Mouse (Mus musculus): ENCODE data around the gene Igsf23.

Igsf23 gene

DNA sequence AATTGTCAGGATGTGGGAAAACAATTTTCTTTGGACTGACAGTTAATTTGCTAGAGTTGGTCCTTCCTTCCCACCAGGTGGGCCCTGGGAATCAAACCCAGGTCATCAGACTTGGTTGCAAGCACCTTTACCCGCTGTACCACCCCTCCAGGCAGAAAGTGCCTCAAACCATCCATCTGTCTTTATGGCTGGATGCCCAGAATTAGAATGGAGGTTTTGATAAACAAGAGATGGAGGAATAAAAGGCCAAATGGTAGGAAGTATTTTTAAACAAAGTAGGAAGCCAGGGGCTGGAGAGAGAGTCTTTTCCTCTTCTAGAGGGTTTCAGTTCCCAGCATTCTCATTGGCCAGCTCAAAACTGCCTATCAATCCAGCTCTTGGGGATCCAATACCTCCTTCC, 25.2 kb downstream of the Igsf23 start:
- no peaks in the 10 kb centered on the region for H3K36me3 ChIP-seq (ENCODE audit: control insufficient read depth, insufficient read depth, low read length, poor library complexity, severe bottlenecking)
- no peaks in the 10 kb centered on the region for H3K27me3 ChIP-seq (ENCODE audit: control insufficient read depth, insufficient read depth, low read length, poor library complexity, severe bottlenecking)
- DNase-seq (ENCODE audit: low read depth, low spot score): no peak

DNA sequence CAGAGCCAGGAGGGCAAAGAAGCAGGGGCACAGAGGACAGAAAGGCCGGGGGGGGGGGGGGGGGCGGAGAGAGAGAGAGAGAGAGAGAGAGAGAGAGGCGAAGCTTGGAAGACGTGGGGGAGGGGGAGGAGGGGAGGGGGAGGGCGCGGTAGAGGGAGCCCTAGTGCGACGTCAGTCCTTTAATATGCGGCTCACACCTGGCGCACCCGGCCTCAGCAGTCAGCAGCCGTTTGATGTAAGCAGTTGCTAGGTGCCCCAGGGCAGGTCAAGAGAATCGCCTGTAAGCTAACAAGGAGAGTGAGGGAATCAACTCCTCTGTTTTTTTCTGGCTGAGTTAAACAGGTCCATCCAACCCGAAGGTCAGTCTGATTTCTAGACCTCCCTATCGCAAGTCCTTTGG, 26.8 kb downstream of the Igsf23 start:
- Histone ChIP-seq H3K36me3 (ENCODE audit: control insufficient read depth, insufficient read depth, low read length, poor library complexity, severe bottlenecking) (no peaks in the 10 kb centered on the region), H3K27me3 (ENCODE audit: control insufficient read depth, insufficient read depth, low read length, poor library complexity, severe bottlenecking) (no peaks in the 10 kb centered on the region)
- peak; percentile 66 for DNase-seq (ENCODE audit: low read depth, low spot score)

DNA sequence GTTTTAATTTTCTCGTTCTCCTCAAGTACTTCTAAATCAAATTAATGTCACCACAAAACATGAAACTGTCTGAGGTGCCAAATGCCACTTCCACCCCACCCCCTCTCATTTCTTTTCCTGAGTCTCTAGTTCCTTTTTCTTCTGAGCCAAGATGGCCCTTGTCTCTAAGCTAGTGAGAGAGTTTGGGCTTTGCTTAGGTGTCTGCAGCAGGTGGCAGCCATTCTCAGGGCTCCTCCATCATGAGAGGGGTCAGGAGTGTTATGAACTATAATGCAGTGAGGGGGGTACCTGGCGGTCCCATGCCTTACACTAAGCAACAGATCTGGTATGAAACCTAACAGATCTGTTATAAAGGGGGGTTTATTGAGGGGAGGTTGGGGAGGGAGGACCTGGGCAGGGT, 27.2 kb downstream of the Igsf23 start:
- Histone ChIP-seq H3K36me3 (ENCODE audit: control insufficient read depth, insufficient read depth, low read length, poor library complexity, severe bottlenecking) (no peaks in the 10 kb centered on the region), H3K27me3 (ENCODE audit: control insufficient read depth, insufficient read depth, low read length, poor library complexity, severe bottlenecking) (no peaks in the 10 kb centered on the region)
- peak; percentile 53 for DNase-seq (ENCODE audit: low read depth, low spot score)

DNA sequence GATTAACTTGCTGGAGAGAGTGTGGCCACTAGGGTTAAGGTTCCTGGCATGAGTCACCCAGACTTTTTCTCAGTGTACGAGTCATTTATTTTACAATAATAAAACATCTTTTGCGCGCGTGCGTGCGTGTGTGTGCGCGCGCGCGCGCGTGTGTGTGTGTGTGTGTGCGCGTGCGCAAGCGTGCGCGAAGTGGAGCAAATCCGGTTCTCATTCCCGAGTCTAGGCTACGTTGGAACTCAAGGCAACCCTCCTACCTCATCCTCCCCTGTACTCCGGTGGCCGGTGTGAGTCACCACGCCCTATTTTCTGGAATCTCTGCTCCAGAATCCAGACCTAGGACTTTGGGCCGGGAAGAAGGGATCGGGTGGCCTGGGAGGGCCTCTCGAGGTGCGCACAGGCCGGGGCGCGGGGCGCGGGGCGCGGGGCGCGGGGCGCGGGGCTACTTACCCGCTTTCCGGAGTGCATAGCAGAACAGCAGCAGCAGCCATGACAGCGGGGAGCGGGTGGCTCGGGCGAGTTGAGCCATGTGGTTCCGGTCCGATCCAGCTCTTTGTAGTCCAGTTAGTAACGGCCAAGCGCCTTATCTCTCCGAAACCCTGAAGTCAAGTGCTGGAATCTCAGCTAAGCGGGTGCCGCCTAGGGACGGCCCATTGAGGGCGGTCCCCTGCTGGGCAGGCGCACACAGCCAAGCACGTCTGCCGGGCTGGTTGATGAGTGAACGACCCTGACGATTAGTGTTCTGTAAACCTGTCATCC, 29.9 kb downstream of the Igsf23 start, which contains the start of gene Pvr:
TSS of gene Pvr (minus strand) at position 655 of the 756 bp plus-strand sequence.
- Histone ChIP-seq H3K36me3 (ENCODE audit: control insufficient read depth, insufficient read depth, low read length, poor library complexity, severe bottlenecking) (no peaks in the 10 kb centered on the region), H3K27me3 (ENCODE audit: control insufficient read depth, insufficient read depth, low read length, poor library complexity, severe bottlenecking) (no peaks in the 10 kb centered on the region)
- DNase-seq (ENCODE audit: low read depth, low spot score): peak; percentile 70

- Histone ChIP-seq H3K27me3 (ENCODE audit: control insufficient read depth, insufficient read depth, low read length, poor library complexity, severe bottlenecking) (no peaks in the 10 kb centered on the region), H3K36me3 (ENCODE audit: control insufficient read depth, insufficient read depth, low read length, poor library complexity, severe bottlenecking) (no peaks in the 10 kb centered on the region)
- no peak for DNase-seq (ENCODE audit: low read depth, low spot score)
Observed at GRCm38 (mm10) chr7:19920166-19920505, 30.4 kb downstream of the Igsf23 start.

DNA sequence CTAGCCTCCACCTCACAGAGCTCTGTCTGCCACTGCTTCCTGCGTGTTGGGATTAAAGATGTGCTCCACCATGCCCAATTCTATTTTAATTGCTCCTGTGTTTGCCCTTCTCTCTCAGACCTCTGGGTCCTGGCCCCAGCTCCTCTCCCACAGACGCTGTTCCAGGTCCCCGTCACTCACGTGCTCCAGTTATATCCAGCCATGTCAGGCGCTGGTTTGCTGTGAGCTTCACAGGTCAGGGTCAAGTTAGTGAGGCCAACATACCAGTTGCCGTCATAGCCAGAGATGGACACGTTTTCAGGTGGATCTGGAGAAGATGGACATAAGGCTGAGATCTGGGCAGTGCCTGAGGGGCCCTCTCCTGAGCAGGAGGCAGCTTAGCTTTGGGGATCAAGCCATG, 36.0 kb downstream of the Igsf23 start:
- no peak for DNase-seq (ENCODE audit: low read depth, low spot score)
- H3K36me3 ChIP-seq (ENCODE audit: control insufficient read depth, insufficient read depth, low read length, poor library complexity, severe bottlenecking): no peaks in the 10 kb centered on the region
- no peaks in the 10 kb centered on the region for H3K27me3 ChIP-seq (ENCODE audit: control insufficient read depth, insufficient read depth, low read length, poor library complexity, severe bottlenecking)

- DNase-seq (ENCODE audit: low read depth, low spot score): no peak
- Histone ChIP-seq H3K27me3 (ENCODE audit: control insufficient read depth, insufficient read depth, low read length, poor library complexity, severe bottlenecking) (no peaks in the 10 kb centered on the region), H3K36me3 (ENCODE audit: control insufficient read depth, insufficient read depth, low read length, poor library complexity, severe bottlenecking) (no peaks in the 10 kb centered on the region)
Observed at GRCm38 (mm10) chr7:19911695-19912524, 38.6 kb downstream of the Igsf23 start.

GRCm38 (mm10) chr7:19911292-19911658, 39.3 kb downstream of the Igsf23 start:
- Histone ChIP-seq H3K36me3 (ENCODE audit: control insufficient read depth, insufficient read depth, low read length, poor library complexity, severe bottlenecking) (no peaks in the 10 kb centered on the region), H3K27me3 (ENCODE audit: control insufficient read depth, insufficient read depth, low read length, poor library complexity, severe bottlenecking) (no peaks in the 10 kb centered on the region)
- DNase-seq (ENCODE audit: low read depth, low spot score): no peak

DNA sequence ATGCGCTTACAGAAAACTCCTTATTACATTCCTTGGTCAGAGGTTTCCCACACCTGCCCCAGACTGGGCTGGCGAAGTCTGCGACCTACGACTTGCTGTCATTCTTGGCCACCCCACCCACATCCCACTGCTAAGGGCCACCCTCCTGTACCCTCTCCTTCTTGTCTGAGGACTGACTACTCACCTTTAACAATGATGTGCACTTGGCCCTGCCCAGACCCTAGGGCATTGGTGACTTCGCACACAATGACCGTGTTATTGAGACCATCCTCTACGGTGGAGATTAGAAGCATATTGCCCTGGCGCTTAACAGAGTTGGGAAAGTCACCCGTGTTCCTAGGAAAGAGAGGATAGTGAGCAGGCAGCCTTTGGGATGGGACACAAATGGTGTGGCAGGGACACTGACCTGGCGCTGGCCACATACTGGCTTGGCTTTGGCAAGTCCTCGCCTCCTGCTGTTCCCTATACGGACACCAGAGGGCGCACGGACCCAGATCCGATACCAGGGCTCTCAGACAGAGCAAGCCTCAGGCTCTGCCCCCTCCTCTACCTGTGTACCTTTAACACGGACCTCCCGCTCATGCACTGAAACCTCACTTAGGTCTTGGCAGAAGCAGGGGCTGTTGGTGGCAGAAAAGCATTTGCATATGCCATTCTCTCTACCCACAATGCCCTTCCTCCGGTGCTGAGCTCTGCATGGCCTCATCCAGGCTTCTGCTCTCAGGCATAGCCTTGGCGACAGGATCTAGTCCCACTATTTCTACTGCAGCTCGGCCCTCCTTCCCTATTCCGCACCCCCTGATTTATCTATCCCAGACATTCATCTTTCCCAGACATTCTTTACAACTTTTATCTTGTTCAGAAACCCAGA, 39.9 kb downstream of the Igsf23 start:
- H3K36me3 ChIP-seq (ENCODE audit: control insufficient read depth, insufficient read depth, low read length, poor library complexity, severe bottlenecking): no peaks in the 10 kb centered on the region
- H3K27me3 ChIP-seq (ENCODE audit: control insufficient read depth, insufficient read depth, low read length, poor library complexity, severe bottlenecking): no peaks in the 10 kb centered on the region
- peak; percentile 86 for DNase-seq (ENCODE audit: low read depth, low spot score)

- Histone ChIP-seq H3K27me3 (ENCODE audit: control insufficient read depth, insufficient read depth, low read length, poor library complexity, severe bottlenecking) (no peaks in the 10 kb centered on the region), H3K36me3 (ENCODE audit: control insufficient read depth, insufficient read depth, low read length, poor library complexity, severe bottlenecking) (no peaks in the 10 kb centered on the region)
- peak; percentile 83 for DNase-seq (ENCODE audit: low read depth, low spot score)
Observed at GRCm38 (mm10) chr7:19889881-19890280, 60.7 kb downstream of the Igsf23 start.

GRCm38 (mm10) chr7:19887849-19888248, 62.7 kb downstream of the Igsf23 start, which contains the start of gene Ceacam19:
Ceacam19 (minus strand) TSS chr7:19887965.
- H3K27me3 ChIP-seq (ENCODE audit: control insufficient read depth, insufficient read depth, low read length, poor library complexity, severe bottlenecking): no peaks in the 10 kb centered on the region
- no peak for DNase-seq (ENCODE audit: low read depth, low spot score)
- no peaks in the 10 kb centered on the region for H3K36me3 ChIP-seq (ENCODE audit: control insufficient read depth, insufficient read depth, low read length, poor library complexity, severe bottlenecking)

Data from splenic B cell, adult 2 months (primary cell).